Mouse (Mus musculus) layer of hippocampus, adult 9-11 months (tissue): ENCODE measurements at regions not wholly inside any gene's neighbourhood (a gene's known extent, or its start where the extent isn't known, plus 50 kb on each side); places are given as distances from the start of the nearest gene placed in this dataset.
"Not testable (repeated sequence)": the region's sequence is repeated elsewhere in the genome, so short reads cannot be mapped to it uniquely, and the experiment has no call there.

ENCODE experiments used
- DNase-seq: peaks from one replicate; pipeline ENCODE4 v3.0.0; 2022

- DNase-seq = no peak
These were observed 122.0 kb upstream of the Mettl15 start for GRCm38 (mm10) chr2:109402556-109402955.

GRCm38 (mm10) chr2:109404262-109404661 lies 123.7 kb upstream of the Mettl15 start:
- no peak for DNase-seq

- DNase-seq = no peak
These were observed 126.1 kb upstream of the Mettl15 start for GRCm38 (mm10) chr2:109406591-109407079.

- DNase-seq = no peak
These were observed 139.6 kb upstream of the Mettl15 start for GRCm38 (mm10) chr2:109420098-109420497.

- no peak for DNase-seq
These were observed 150.6 kb upstream of the Mettl15 start for GRCm38 (mm10) chr2:109431183-109431582.

GRCm38 (mm10) chr2:109442551-109443120 lies 162.1 kb upstream of the Mettl15 start:
- no peak for DNase-seq

- no peak for DNase-seq
These were observed 163.0 kb upstream of the Mettl15 start for GRCm38 (mm10) chr2:109443521-109444066.

- not testable (repeated sequence) for DNase-seq
These were observed 181.7 kb upstream of the Mettl15 start for GRCm38 (mm10) chr2:109462246-109462645.

- DNase-seq = no peak
These were observed 190.2 kb upstream of the Bdnf start for GRCm38 (mm10) chr2:109484306-109484705.

GRCm38 (mm10) chr2:109487591-109487990 lies 186.9 kb upstream of the Bdnf start:
- DNase-seq = no peak

- DNase-seq = peak; percentile 27
These were observed 172.3 kb upstream of the Bdnf start for GRCm38 (mm10) chr2:109502186-109502585.

GRCm38 (mm10) chr2:109504906-109505305 lies 169.6 kb upstream of the Bdnf start:
- DNase-seq = no peak

GRCm38 (mm10) chr2:109510070-109510979 lies 164.2 kb upstream of the Bdnf start:
- no peak for DNase-seq

GRCm38 (mm10) chr2:109511142-109511541 lies 163.4 kb upstream of the Bdnf start:
- DNase-seq = no peak

GRCm38 (mm10) chr2:109519261-109519660 lies 155.2 kb upstream of the Bdnf start:
- no peak for DNase-seq

- no peak for DNase-seq
These were observed 154.0 kb upstream of the Bdnf start for GRCm38 (mm10) chr2:109520471-109520870.

- no peak for DNase-seq
These were observed 135.0 kb upstream of the Bdnf start for GRCm38 (mm10) chr2:109539519-109539918.

GRCm38 (mm10) chr2:109546486-109547115 lies 127.9 kb upstream of the Bdnf start:
- DNase-seq = no peak

GRCm38 (mm10) chr2:109554644-109555043 lies 119.9 kb upstream of the Bdnf start:
- no peak for DNase-seq

GRCm38 (mm10) chr2:109559088-109560030 lies 115.1 kb upstream of the Bdnf start:
- peak; percentile 40 for DNase-seq

GRCm38 (mm10) chr2:109562996-109563395 lies 111.5 kb upstream of the Bdnf start:
- DNase-seq = no peak

GRCm38 (mm10) chr2:109576946-109577345 lies 97.6 kb upstream of the Bdnf start:
- no peak for DNase-seq
